Mouse (Mus musculus) frontal cortex, postnatal 10 days (tissue): ENCODE measurements around the gene Hist2h3c2.
A peak's percentile ranks its signal among the peaks of the same experiment; 100 is the strongest.
"Not testable (repeated sequence)": the region's sequence is repeated elsewhere in the genome, so short reads cannot be mapped to it uniquely, and the experiment has no call there.

Source experiments
- DNase-seq, 2 experiments: peaks; one replicate each; pipeline ENCODE4 v3.0.0; 2022; ENCODE audit warnings: low spot score in 2 of 2, mixed read lengths in 1 of 2

Hist2h3c2 gene

DNA sequence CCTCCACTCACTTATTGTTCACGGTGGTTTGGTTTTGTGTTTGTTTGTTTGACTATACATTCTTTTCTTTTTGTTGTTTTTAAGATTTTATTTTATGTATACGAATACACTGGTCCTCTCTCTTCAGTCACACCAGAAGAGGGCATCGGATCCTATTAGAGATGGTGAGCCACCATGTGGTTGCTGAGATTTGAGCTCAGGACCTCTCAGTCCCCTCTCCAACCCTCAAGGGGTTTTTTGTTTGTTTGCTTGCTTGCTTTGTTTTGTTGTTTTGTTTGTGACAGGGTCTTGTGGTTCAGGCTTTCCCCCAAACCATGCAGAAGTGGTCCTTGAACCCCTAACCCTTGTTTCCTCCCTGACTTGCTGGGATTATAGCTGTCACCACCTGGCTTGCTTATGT, 22.7 kb upstream of the Hist2h3c2 start:
- DNase-seq, result no peak

DNA sequence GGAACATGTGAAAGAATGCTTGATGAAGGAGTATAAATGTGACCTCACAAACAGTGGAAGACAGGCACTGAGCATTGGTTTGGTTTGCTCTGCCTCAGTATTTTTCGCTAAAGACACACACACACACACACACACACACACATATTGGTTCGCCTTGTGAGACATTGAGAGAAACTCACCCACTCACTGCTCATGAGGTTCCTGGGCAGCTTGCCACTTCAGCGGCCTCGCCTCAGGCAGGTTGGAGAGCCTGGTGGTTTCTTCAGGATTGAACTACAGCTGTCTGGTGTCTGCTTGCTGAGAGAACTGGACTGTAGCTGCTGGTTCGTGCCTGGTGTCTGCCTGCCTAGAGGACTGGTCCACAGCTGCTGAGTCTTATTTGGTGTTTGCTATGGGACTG, 21.3 kb upstream of the Hist2h3c2 start:
- no peak for DNase-seq

DNA sequence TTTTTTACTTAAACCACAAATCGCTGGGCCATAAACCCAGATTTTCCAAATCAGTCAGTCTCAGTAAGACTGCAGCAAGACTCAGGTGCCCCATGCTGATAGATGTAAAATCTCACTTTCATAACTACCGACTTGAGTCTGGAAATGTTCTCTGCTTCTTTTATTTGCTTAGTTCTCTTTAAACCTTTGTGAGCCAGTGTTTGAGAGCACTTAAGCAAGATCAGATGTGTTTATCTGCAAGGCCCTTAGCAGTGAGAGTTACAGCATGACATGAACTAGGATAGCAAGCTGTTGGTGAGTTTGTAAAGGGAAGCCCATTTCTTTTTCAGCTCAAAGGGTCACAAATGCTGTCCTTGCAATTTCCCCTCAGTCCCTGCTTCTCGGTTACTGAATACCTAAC, 18.3 kb upstream of the Hist2h3c2 start:
- DNase-seq, result no peak

DNA sequence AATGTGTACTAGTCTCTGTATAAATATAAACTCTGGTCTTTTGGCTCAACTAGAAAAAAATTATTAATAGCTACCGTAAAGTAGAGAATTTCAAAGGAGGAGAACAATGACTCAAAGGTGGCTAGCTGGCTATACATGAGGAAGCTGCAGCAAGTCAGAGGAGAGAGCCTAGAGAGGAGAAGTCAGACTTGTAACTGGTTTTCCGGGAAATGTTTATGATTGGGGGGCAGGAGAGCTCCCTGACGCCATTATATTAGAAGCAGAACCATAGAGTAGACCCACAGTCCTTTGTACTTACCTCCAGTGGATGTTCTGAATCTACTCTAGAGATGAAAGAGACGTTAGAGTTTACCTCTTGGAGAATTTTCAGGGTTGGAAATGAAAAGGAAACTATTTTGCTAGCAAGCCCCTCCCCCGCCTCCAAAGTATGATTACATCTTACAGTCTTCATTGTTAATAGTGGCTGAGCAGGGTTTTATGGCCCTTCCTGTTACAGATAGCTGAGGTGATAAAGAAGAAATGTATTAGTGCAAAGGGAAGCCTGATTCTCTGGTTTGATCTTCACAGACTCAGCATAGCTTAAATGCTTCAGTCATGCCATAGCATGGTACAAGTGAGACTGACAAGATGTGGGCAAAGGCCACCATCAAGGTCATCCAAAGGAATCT, 17.1 kb upstream of the Hist2h3c2 start:
- DNase-seq, result no peak

DNA sequence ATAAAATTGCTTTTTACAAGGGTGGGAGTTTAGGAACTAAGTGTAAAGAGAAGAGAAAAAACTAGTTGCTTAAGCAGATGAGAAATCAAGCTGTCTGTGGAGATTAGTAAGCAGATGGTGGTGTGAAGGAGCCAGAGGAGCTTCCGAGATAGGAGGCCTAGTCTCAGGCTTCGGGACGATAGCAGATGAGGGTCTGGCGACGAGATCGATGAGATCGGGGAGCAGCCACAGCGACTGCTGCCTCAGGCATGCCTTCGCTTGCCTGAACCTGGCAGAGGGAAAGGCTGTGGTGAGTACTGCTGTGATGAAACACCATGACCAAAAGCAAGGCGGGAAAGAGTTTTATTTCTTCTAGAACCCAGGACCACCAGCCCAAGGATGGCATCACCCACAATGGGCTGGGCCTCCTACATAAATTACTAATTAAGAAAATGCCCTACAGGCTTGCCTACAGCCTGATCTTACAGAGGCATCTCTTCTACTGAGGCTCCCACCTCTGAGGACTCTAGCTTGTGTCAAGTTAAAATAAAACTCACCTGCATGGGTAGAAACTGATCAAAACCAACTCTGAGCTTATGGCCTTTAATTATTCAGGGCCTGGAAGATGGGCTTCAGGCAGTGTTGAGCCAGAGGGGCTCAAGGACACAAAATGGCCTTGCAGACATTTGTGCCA, 15.9 kb upstream of the Hist2h3c2 start:
- no peak for DNase-seq

DNA sequence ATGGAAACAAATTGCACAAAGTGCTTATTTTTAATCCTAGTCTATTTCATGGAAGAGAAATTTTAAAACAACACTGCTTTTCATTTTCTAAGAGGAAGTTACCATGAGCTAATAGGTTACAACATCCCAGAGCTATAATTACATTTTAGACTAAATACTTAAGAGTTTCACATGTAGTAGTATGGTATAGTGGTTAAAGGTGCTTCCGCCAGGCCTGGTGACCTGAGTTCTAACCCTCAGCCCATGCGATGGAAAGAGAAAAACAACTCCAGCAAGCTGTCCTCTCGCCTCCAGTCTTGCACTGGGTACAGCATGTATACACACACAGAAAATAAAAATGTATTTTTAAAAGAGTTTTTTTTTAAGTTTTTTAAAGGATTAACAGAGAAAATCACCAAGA, 12.9 kb upstream of the Hist2h3c2 start:
- no peak for DNase-seq

DNA sequence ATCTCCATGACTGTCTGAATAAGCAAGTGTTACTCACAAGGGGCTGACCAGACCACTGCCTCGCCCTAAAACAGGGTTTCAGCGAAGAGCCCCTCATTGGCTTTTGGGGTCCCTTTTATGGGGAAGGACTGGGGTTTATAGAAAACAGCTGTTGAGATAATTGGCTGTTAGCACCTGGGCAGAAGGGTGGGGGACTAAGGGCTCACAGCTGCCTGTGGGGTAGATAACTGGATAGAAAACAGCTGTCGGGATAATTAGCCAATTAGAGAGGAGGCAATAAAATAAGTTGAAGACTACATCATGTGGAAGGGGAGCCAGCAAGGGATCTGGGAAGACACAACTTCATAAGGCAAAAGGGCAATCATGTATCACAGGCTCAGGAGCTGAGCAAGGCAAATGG, 12.0 kb upstream of the Hist2h3c2 start:
- DNase-seq, result no peak

DNA sequence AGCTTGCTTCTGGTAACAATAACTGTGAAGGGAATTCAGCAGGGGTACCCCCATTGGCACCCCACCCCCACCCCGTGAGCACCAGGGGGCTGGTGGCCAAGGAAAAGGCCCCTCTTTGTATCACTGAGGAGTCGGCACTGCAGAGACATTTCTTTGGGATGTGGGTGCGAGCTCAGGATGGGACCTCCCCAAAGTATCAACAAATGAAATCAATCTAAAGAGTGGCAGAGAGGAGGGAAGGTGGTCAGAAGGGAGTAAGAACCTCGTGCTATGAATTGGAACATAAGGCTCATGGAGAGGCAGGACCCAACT, 10.1 kb upstream of the Hist2h3c2 start:
- no peak for DNase-seq

DNA sequence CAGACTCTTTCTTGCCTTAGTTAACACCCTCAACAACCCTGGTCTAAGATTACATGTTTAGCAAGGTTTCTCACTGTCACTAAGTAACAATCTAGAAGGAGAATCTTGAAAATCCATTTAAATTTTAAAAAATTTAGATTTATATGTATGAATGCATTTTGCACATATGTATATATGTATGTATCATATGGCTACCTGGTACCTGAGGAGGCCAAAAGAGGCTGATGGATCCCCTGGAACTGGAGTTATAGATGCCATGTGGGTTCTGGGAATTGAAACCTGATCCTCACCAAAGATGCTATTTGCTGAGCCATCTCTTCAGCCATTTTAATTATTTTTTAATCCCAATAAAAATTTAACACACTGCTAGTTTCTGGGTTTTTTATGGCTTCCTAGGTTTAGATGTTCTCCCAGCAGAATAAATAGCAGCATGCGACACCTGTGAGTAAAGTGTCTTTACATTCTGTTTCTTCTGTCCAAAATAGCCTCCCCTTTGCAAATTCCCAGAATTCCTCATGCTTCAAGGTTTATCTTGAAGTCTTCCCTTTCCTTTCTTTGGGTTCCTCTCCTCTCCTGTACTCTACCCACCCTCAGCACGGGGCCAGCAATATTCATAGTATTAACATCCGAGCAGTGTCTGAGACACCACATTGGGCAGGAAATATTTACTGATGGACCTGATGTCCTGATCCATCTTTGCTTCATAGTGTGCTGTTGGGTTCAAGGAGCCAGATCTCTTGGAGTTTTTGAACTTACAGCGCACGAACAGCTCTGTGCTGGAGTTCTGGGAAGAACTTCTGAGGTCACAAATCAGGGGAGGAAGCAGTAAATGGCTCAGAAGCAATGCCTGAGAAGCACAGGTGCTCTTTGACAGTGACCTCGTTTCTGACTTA, 9.5 kb upstream of the Hist2h3c2 start:
- DNase-seq, result no peak

DNA sequence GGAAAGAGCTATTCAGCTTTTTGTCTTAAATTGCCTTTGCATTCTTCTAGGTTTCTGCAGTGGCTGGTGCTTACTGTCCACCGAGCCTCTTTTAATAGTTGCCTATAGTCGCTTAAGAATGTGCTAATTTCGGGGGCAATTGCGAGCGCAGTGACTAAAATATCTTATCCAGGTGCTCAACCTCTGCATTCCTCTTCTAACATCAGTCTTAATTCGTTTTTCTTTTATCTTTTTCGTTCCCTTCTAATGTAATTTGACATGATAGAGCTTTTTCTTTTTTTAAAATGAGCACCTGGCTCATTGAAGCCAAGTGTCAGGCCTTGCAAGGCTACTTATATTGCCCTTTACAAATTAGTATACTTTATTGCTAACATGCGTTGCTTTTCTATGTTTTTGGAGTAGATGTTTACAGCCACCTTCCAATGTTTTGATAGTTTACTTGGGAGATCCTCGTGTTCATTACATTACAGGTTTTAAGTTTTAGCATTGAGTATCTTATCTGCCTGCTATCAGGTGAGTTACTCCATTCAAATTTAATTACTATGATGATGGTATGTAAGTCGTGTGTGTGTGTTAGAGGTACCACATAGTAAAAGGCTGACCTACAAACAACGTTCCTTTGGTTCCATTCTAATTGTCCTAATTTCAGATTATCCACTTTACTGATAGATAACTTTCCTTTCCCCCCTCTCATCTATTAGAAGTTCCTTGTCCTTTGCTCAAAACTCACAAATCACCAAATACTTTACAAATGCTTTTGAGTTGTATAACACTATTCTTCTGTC, 8.6 kb upstream of the Hist2h3c2 start:
- no peak for DNase-seq

DNA sequence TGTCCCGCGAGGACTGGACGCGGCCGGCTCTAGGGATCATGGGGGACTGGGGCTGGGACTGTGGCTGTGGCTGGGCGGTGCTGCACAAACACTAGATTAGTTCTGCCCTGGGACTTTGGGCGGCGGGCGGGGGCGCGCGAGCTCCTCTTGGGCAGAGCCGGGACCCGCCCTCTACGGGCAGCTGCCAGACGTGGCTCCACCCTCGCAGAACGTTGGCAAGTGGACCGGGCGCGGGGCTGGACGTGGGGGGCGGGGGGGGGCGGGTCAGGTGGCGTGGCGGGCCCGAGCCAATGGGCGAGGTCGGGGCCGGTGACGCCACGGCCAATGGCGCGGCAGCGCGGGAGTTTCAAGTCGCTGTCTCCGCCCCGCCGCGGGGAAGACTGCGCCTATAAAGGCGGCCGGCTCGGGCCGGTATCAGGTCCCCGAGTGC, 7.5 kb upstream of the Hist2h3c2 start, which contains the start of gene Hist2h3c1:
TSS of gene Hist2h3c1 (plus strand) at position 259 of the 430 bp plus-strand sequence.
- not testable (repeated sequence) for DNase-seq

DNA sequence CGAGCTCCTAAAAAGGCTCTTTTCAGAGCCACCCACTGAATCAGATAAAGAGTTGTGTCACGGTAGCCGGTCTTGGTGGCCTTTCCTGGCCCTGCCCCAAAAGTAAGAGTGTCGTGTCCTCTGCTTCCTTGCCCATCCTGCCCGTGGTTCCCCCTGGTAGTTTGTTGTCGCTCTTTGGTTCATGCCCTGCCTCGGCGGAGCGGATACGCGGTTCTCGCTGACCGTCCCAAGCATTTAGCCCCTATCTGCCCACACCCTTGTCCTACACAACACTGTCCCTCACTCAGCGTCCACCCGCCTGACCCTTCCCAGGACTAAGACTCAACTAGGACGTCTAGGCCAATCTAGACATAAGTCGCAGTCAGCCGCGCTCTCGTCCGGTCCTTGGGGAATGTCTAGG, 7.1 kb upstream of the Hist2h3c2 start:
- not testable (repeated sequence) for DNase-seq

DNA sequence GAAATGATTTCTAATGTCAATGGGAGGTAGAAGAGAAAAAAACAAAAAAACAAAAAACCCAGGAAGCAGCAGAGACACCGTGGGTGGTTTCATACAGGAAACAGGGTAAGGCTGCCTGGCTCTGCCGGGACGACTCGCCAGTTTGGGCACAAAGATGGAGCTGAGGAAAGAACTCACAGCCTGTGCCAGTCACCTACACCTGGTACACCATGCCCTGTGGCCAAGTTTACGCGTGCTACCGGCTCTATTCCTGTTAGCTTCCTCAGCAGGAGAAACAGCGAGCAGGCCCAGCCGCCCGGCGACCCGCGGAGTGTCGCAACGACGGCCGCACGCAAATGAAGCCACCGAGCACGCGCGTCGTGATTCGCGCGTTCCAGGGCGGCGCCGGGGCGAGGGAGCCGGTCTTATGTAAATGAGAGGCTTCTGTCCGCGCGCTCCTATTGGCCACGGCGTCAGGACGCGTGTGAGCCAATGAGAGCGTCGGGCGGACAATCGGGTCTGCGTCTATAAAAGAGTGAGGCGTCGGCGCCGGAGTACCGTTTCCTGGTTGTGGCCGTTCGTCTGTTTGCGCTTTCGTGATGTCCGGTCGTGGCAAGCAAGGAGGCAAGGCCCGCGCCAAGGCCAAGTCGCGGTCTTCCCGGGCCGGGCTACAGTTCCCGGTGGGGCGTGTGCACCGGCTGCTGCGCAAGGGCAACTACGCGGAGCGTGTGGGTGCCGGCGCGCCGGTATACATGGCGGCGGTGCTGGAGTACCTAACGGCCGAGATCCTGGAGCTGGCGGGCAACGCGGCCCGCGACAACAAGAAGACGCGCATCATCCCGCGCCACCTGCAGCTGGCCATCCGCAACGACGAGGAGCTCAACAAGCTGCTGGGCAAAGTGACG, 6.3 kb upstream of the Hist2h3c2 start, which contains the start of gene Hist2h2aa1:
TSS of gene Hist2h2aa1 (plus strand) at position 495 of the 884 bp plus-strand sequence.
- peak; percentile 83 to 85 for DNase-seq

DNA sequence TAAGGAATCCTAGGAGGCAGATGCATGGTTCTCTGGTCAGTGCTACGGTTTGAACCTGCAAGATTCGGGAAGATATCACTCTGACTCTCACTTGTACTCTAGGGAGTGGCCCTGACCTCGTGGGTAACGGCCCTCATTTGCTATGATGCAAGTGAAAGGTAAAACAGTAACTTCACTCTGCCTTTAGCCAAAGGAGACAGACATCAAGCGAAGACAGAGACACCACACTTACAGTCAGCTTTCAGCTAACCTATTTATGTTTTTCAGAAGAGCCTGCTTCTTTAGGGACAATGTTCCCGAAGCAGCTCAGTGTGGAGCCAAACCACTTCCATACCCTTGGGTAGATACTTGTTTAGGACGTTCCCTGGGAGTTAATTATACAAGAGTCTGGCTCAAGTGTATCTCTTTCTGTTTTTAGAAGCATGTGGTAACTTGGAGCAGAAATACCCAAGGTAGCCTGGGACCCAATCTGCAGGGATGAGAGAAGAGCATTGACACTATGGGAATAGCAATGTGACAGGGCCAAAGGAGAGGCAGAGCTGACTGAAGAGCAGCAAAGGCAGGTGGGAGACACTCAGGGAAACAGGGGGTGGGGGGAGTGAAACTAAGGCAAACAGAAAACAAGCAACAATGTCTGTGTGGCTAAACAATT, 5.1 kb upstream of the Hist2h3c2 start:
- DNase-seq, result no peak

DNA sequence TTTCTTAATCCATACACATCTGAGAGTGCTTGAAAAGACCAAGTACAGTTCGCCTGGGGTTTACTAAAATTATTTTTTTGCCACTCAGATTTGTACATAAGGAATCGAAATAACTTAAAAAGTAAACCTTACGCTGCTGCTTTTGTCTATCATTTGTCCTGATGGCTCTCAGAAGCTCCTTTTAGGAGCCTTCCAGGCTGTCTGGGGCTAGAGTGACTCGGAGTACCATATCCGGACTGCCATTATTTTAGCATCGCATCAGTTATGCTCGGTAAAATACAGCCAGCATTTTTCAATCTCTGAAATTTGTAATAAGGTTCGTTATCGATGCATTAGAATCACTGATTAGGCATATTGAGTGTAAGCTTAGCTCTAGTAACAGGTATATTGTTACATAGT, 1.9 kb upstream of the Hist2h3c2 start:
- no peak for DNase-seq

DNA sequence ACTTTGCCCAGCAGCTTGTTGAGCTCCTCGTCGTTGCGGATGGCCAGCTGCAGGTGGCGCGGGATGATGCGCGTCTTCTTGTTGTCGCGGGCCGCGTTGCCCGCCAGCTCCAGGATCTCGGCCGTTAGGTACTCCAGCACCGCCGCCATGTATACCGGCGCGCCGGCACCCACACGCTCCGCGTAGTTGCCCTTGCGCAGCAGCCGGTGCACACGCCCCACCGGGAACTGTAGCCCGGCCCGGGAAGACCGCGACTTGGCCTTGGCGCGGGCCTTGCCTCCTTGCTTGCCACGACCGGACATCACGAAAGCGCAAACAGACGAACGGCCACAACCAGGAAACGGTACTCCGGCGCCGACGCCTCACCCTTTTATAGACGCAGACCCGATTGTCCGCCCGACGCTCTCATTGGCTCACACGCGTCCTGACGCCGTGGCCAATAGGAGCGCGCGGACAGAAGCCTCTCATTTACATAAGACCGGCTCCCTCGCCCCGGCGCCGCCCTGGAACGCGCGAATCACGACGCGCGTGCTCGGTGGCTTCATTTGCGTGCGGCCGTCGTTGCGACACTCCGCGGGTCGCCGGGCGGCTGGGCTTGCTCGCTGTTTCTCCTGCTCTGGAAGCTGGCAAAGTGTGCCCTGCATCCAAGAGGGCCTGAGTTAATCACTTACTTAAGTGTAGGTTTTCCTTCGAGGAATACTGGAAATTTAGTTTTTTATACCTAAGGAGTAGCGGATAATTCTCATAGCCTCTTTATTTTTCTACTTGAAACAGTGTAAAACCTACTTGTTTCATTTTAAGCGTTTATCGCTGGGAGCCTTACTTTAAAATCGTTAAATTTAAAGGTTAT, 1.2 kb upstream of the Hist2h3c2 start, which contains the start of gene Hist2h2aa2:
TSS of gene Hist2h2aa2 (minus strand) at position 328 of the 850 bp plus-strand sequence.
- peak; percentile 90 to 95 for DNase-seq

DNA sequence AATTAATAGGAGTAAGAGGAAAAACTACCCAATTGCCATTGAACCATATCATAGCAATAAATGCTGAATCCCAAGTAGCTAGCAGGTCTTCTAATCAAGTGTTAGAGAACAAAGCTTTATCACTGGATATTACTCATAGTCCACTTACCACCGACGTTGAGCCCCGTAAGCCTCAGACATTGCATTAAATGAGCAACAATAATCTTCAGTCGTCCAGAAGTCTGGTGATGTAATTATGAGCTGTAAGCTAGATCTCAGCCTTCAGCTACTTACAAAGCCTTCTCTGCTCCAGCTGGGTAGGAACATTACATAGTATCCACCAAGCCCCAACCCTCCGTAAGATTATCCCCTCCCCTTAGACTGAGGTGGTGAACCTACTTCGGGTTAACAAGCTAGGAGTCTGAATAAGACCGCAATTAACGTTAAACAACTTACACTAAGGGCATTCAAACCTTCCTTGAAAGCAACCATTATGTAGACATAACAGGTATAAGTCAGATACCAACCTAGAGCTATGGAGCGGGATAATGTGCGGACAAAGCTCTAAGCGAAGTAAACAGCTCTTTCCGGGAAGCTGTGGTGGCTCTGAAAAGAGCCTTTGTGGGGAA, 919 bp downstream of the Hist2h3c2 start:
- no peak for DNase-seq

DNA sequence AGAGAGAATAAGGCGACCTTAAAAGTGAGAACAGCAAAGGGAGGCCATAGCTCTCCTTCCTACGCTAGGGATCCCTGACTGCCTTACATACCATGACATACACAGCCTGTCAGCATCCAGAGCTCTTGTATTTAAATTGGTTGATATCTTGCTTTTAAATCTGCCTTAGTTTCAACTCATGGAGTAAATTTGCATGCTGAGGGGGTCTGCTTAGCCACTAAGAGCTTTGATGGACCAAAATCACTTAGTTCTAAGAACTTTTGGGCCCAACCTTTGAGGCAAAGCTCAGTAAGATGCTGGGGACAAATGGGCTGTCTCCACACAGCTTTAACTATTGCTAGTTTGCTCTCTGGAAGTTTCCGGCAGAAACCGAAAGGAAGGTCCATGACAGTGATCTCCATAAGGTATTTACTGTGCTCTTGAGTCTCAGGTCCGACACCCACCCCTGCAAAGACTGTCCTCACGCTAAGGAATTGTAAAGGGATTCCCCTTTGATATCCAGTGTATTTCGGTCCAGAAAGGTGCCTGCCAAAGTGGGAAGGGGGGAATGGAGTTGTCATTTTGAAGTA, 1.5 kb downstream of the Hist2h3c2 start:
- no peak for DNase-seq
